Comparison of ENCODE assay signal across 8 mouse cellular contexts in genomic region chr11:88692374-88692773, GRCm38 (mm10). TPM values are rescaled to one million over a fixed set of nuclear protein-coding genes. Genes with fewer than 3 reads are reported as not detected.
DNase-seq lines count a peak whose midpoint lies in the region; ATAC-seq lines count a peak whose summit lies in the region.

No protein-coding gene starts in this region.

- H3K4me1 ChIP-seq in forebrain, embryonic 15.5 days: peaks cover 72% of the 10 kb centered on the region
- peaks cover 91% of the 10 kb centered on the region for H3K4me1 ChIP-seq in limb, embryonic 13.5 days

- WGBS in forebrain, embryonic 15.5 days: 25% methylated on average over 9 of the region's 10 CpGs
- WGBS in limb, embryonic 13.5 days: 40% methylated on average over 9 of the region's 10 CpGs

- H3K36me3 ChIP-seq in forebrain, embryonic 15.5 days: no peaks in the 10 kb centered on the region
- H3K36me3 ChIP-seq in limb, embryonic 13.5 days: peaks cover 17% of the 10 kb centered on the region

- no peak overlapping the region for H3K4me3 ChIP-seq in forebrain, embryonic 15.5 days
- H3K4me3 ChIP-seq in limb, embryonic 13.5 days: no peak overlapping the region

- H3K4me2 ChIP-seq in forebrain, embryonic 15.5 days (replicated peaks): no peak overlapping the region
- H3K4me2 ChIP-seq in limb, embryonic 13.5 days (replicated peaks): no peak overlapping the region

- no peaks in the 10 kb centered on the region for H3K27me3 ChIP-seq in forebrain, embryonic 15.5 days
- H3K27me3 ChIP-seq in limb, embryonic 13.5 days: peaks cover 7% of the 10 kb centered on the region; the same call in 1 of the 2 replicates

- H3K27ac ChIP-seq in forebrain, embryonic 15.5 days (replicated peaks): peak overlapping the region; percentile 48; the same call in 1 of the 2 replicates
- H3K27ac ChIP-seq in limb, embryonic 13.5 days: 0 out of 2 replicates have a peak overlapping the region, but pooled peaks have one; percentile 6

- peak; percentile 87 for DNase-seq in retina, postnatal 1 day
- DNase-seq in retina, embryonic 14.5 days (ENCODE audit: low spot score): no peak
- peak; percentile 60 for DNase-seq in thymus, postnatal 4 days
- DNase-seq in spleen, postnatal 14 days (ENCODE audit: low spot score in 2 of 2): no peak
- no peak for DNase-seq in layer of hippocampus, adult 11-12 months (ENCODE audit: low spot score)
- no peak for DNase-seq in cerebellum, postnatal 36 days

- H3K9me3 ChIP-seq in forebrain, embryonic 15.5 days: no peaks in the 10 kb centered on the region
- no peaks in the 10 kb centered on the region for H3K9me3 ChIP-seq in limb, embryonic 13.5 days

- H3K9ac ChIP-seq in forebrain, embryonic 15.5 days (replicated peaks): no peak overlapping the region
- H3K9ac ChIP-seq in limb, embryonic 13.5 days: no peak overlapping the region

- ATAC-seq in forebrain, embryonic 15.5 days (replicated peaks): no peak
- no peak for ATAC-seq in limb, embryonic 13.5 days (ENCODE audit: low FRiP score, low read depth)

RNA-seq across cellular contexts. Expression of gene Msi2, which starts 25.9 kb away (rescaled TPM):
- 25.3 and 27.1 TPM in 2 replicates for polyA plus RNA-seq in forebrain, embryonic 15.5 days (2015; fragmentation: Nextera tagmentation; extraction: Ambion mirVana)
- 21.1 and 21.3 TPM in 2 replicates for polyA plus RNA-seq in limb, embryonic 13.5 days (2015; fragmentation: Nextera tagmentation; extraction: Ambion mirVana)

Comparison
In these comparisons a context has a peak if more than half of its experiments do, and no peak if none do; other contexts are left out.
1. DNase-seq: peak in retina, postnatal 1 day (single experiment) and thymus, postnatal 4 days (single experiment); none in retina, embryonic 14.5 days (single experiment), spleen, postnatal 14 days (0 of 2), layer of hippocampus, adult 11-12 months (single experiment) and cerebellum, postnatal 36 days (0 of 2).